Mouse (Mus musculus) Muller cell, postnatal 12 days (primary cell): Measurements from ENCODE around the gene Rraga.

ENCODE experiments used
- DNase-seq: peaks from one replicate; pipeline ENCODE4 v3.0.0-alpha.2; 2015; ENCODE audit errors: inconsistent ontology term

Rraga gene

DNA sequence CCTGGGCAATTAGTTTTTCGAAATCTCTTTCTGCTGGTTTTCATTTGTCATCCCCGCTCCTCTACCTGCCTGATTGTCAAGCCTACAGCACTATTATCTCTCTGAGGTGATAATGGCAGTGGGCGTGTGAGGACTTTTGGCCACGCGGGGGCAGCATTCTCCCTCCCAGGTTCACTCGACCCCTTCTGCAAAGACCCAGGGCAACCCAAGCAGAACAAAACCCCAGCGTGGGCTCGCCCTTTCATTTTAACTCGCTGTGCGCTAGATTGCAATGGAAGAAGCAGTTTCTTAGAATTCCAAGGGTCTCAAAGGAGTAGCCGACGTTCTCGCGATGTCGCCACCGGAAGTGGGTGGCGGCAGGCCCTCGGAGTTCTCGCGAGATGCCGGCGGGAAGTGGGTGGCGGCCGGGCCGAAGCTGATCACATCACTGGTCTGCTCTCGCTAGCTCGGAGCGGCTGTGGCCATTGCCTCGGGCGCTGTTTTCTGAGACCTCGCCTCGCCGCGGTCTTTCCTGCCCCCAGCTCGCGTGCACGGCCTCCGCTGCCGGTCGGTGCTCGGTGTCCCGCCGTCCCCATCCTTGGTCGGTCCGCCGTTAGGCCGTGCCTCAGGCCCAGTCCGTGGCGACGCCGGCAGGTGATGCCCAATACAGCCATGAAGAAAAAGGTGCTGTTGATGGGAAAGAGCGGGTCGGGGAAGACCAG is at the start of gene Rraga:
Gene Rraga, plus strand, starts transcription at position 386 of the 701 bp plus-strand sequence.
- peak; percentile 97 for DNase-seq

DNA sequence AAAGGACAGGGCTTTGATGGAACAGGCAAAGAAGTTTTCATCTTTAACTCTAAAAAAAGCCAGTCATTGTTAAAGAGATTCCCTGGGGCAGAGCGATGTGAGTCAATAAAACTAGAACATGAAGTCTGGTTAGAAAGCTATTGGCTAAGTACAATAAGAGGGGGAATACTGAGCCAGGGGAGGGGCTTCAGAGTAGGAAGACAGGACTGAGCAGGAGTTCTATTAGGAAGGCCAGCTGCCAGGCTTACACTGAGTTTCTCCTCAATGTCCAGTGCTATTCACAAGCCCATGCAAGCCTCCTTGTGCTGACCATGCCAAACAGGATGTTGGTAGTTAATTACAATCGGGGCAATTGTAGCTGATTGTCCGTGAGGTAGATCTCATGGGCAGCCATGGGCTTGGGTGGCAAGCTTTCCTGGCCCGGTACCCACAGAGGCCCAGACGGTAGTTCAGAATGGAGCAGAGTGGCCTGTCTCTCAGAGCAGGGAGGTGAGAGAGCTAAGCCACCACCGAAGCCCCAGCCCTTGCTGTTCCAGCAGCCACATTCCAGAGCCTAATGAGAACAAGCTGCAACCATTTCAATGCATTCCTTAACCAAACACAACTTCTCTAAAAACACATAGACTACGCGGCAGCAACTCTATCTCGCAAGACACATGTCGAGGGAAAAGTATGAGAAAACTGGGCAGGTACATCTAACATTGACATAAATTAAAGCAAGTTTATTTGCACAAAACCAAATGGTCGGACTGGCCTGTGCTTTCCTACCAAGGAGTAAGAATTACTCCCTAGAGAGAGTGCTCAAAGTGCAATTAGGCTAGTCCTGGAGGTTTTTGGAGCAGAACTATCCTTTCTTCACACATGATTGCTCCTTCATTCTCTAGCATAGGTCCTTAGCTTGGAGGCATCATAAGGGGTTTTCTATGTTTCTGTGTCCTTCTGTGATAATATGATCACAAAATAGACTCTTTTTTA is 48.0 kb upstream of the Rraga start:
- DNase-seq, result peak; percentile 89

DNA sequence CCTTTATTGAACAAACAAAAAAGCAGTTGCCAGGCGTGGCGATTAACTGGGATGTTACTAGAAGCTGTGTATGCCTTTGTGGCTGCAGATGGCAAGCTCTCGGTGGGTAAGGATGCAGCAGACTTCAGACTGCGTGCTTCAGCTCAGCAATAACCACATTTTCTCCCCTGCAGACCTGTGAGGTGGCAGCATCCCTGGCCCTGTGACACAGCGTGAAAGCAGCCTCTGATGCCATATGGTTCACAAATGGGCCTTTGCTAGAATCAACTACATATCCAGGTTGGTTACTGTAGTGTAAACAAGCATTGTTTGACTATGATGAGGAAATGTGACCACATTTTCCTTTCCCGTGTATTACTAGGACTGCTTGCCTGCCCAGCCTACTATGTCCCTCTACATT is 46.3 kb upstream of the Rraga start:
- no peak for DNase-seq

DNA sequence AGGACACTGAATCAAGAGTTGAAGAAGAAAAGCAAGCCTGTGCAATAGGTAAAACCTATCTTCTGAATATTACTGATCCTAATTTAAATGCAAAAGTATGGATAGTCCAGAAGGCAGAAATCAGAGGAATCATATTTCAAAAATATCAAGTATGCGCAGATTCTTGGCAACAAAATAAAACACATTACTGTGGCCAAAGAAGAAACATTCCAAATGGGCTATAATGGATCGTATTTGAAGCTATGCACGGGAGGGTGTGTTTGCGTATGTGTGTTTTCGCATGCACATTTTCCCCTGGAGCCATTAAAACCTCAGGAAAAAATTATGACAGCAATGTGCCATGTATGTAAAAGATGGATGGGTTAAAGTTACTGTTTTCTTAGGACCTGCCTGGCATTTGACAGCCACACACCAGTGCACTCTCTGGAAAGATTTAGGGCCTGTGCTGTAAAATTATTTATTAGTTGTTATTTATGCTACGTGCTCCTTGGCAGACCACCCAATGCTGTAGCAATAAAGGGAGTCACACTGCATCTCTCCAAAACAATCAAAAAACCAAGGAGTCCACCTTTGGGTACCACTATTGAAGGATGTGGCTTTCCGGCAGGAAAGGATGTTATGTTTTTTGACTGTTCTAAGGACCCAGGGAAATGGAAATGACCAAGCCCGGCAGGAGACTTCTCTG is 41.9 kb upstream of the Rraga start:
- no peak for DNase-seq

DNA sequence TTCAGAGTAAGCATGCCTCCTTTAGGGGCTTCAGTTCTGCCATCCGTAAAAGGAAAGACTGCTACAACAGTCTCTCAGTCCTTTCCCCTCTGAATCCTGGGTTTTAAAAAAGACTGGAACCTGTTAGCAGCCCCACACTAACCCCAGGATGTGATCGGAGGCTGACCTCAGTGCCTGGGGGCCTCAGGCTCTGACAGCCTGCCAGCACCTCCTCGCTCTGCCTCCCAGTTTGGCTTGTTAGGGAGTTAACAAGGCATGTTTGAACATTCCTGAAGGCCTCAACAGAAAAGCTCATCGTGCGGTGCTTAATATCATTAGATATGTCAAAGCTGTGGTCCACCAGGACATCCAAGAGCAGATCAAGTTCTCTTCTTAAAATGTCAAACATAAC is 41.4 kb upstream of the Rraga start:
- DNase-seq, result peak; percentile 78

DNA sequence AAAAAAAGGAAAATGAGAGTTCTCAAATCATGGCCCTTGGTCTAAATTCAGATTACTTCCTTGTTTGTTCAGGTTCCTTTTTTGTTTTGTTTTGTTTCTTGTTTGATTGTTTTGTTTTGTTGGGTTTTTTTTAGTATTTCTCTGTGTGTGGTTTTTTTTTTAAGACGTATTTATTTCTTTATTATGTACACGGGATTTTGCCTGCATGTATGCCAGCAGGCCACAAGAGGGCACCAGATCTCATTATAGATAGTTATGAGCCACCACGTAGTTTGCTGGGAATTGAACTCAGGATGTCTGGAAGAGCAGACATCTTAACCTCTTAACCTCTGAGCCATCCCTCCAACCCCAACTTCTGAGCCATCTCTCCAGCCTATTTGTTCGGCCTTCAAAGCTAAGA is 37.5 kb upstream of the Rraga start:
- DNase-seq, result no peak

DNA sequence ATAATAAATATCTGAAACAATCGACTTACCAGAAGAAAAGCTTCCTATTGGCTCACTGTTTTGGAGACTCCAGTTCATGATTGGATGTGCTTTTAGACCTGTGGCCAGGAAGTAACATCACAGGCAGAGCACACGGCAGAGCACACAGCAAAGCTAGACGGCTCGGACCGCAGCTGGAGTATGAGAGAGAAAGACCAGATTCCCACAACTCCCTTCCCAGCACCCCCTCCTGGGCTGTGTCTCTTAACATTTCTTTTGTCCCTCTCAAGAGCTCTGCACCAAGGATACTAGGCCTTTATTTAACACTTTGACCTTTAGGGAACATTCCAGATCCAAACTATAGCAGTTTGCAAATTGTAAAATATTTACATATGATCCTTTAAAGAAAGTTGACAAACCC is 36.5 kb upstream of the Rraga start:
- DNase-seq, result no peak

DNA sequence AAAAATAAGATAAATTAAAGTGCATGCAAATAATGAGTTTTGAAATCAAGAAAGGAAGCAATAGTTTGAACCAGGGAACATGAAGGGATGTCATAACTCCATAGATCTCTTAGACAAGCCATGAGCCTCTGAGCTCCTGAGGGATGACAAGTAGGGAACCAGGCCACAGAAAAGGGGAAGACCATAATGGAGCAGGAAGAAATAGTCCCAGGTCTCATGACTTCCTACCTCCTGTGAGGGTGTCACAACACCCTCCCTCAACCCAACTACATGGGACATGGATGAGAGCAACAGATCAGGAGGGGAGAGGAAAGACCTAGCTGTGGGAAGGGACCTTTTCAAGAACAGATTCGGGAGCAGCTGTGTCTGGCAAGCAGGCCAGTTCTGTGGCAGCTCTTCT is 33.9 kb upstream of the Rraga start:
- no peak for DNase-seq

DNA sequence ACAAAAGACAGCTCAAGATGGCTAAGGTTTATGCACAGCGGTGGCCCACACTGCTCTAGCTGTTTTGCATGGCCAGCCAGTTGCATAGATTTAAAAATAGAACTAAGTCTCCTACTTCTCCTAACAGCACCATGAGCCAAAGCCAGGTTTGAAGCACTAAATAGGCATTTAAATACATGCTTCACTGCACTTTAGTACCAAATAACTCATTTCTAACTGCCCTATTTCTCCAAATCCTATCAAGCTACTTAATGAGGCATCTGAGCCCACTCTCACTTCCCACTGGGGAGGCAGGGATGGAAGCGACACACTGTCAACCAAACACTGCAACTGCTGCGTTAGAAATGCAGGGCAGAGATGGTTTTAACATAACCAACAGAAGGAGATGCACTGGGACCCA is 31.5 kb upstream of the Rraga start:
- peak; percentile 31 for DNase-seq

DNA sequence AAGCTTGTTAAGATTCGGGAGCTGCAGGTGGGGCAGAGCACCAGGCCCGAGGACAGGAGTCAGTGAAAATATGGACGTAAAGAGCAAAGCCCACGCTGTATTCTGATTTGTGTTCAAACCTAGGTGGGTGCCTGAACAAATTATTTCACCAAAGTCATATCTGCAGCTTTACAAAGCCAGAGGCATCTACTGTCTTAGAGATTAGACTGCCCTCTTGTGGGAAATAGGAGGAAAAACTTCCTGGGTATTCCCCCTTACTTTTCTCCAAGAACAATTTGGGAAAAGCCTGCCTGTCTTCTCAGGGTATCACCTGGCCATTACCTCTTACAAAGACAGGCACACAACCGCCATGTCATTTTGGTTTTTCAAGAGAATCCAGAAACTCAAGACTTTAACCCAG is 29.9 kb upstream of the Rraga start:
- peak; percentile 40 for DNase-seq

DNA sequence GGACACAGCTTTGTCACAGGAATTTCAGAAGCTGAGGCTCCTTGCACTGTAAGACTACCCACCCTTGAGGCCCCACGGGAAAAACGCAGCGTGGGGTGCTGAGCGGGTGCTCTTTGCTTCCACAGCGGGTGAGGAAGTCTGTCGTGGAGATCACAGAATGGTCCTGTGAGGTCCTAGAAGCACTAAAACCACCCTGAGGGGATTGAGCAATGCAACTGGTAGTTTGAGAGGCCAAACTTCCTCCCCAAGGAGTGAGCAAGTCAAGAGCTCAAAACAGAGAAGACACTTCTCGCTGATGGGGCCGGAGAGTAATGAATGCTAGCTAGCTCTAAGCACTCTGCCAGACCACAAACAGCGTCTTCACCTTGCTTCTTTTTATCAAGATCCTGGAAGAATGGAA is 27.1 kb upstream of the Rraga start:
- DNase-seq, result no peak

DNA sequence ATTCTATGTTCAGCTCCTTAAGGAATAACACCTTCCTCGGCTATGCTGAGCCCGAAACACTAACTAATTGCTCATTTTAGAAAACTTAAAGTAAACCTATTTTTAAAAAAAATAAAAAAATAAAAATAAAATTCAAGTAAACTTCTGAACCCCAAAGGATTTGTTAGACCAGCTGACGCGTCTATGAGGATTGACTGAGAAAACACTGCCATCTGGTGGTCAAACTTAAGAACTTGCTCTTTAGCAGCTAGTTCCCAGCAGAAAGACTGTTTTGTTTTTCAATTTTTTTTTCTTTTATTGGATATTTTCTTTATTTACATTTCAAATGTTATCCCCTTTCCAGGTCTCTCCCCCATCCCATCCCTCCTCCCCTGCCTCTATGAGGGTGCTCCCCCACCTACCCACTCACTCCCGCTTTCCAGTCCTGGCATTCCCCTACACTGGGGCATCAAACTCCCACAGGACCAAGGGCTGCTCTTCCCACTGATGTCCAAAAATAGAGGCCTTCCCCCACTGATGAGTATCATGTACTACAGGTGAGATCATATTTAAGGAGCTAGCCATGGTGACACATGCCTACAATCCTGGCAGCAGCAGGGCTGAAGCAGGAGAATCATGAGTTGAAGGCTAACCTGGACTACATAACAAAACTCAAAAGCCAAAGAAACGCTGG is 20.3 kb upstream of the Rraga start:
- DNase-seq, result peak; percentile 43

DNA sequence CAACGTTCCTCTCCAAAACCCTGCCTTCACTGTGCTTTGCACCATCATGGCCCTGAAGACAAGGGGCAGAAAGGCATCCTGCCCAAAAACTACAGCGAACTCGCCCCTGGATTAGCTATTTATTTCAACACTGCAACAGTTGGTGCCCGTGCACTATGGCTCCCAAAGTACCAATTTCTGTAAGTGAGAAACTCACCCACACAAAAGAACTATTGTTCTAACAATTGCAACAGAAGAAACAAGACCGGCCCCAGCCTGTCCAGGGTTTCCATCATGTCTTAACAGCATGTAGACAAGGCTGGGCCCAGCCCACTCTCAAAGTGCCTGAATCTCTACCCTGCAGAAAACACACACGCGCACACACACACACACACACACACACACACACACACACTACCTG is 18.1 kb upstream of the Rraga start:
- no peak for DNase-seq

DNA sequence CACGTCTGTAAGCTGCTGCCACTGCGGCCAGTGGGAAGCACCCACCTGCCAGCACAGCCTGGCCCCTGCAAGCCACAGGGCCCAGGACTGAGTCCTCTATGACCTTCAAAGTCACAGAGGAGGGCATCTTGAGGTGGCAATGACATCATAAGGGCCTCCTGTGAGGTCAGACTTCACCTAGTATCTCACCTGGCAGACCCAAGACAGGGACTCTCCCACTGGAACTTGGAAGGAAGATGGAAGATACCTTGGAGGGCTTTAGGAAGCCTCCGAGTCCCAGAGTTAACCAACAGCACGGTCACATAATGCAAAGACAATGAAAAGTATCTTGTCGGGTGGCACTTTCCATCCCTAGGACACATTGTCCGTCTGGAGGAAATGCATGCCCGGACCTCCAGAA is 17.2 kb upstream of the Rraga start, which contains the start of gene Saxo1:
Gene Saxo1, minus strand, starts transcription at position 101 of the 400 bp plus-strand sequence.
- DNase-seq, result no peak

DNA sequence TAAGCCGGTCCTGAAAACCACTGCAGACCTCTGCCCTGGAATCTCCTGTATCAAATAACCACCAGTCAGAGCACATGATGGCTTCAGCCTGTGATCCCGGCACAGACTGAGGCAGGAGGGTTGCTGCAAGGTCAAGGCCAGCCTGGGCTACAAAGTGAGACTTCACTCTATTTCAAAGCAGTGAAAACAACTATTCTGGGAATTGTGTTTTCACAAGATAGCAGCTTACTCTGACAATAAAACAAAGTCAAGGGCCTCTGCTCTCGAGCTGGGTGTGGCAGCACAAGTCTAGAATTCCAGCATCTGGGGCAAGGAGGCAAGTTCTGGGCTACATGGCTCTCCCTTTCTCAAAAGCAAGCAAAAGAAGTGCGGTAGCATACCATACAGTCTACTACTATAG is 16.5 kb upstream of the Rraga start:
- DNase-seq, result no peak

DNA sequence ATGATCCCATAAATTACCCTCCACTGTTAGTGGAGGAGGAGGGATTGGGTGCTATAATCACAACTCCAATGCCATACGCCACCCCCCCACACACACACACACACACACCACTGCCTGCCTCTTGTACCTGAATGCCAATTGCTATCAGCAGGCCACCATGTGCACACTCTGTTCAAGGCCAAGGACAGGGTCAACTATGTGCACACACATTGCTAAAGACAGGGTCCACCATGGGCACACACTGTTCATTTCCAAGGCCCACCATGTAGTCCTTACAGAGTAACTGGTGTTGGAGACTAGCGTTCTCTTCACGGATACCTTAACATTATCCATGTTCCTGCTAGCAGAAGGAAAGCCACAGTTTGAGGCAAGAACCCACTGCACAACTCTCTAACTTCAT is 14.4 kb upstream of the Rraga start:
- no peak for DNase-seq

DNA sequence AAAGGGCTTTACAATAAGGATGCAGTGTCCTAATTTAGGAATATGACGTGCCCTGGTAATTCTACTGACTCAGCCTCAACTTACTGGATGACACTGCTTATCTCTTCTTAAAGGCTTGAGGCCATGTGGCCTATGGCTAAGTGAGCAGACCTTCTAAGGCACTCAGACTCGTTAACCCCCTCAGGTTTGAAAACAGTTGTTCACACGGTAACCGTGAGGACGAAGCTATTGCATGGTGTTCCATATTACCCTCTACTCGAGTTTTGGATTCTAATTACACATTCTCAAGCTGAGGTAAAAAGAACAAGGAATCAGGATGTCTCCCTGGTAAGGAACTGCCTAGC is 557 bp upstream of the Rraga start:
- no peak for DNase-seq

DNA sequence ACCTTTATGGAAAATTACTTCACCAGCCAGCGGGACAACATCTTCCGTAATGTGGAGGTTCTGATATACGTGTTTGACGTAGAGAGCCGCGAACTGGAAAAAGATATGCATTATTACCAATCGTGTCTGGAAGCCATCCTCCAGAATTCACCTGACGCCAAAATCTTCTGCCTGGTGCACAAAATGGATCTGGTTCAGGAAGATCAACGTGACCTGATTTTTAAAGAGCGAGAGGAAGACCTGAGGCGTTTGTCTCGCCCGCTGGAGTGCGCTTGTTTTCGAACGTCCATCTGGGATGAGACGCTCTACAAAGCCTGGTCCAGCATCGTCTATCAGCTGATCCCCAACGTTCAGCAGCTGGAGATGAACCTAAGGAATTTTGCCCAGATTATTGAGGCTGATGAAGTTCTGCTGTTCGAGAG is 663 bp downstream of the Rraga start:
- peak; percentile 49 for DNase-seq

DNA sequence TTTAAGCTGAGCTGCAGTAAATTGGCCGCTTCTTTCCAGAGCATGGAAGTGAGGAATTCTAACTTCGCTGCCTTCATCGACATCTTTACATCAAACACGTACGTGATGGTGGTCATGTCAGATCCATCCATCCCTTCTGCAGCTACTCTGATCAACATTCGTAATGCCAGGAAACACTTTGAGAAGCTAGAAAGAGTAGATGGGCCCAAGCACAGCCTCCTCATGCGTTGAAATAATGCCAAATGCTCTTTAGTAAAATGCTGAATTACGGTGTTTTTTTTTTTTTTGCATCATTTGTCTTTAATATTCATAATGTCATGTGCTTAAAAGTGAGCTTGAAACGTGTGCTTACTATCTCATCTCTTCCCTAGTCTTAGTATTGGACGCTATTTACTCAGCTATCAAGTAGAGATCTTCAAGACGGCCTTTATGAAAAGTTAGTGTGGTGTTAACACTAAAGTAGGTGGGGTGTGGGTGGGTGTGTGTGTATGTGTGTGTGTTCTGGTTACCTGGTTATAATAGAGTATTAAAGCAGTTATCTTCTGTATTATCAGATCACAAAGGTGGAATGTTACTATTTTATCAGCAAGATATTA is 1.3 kb downstream of the Rraga start:
- no peak for DNase-seq

DNA sequence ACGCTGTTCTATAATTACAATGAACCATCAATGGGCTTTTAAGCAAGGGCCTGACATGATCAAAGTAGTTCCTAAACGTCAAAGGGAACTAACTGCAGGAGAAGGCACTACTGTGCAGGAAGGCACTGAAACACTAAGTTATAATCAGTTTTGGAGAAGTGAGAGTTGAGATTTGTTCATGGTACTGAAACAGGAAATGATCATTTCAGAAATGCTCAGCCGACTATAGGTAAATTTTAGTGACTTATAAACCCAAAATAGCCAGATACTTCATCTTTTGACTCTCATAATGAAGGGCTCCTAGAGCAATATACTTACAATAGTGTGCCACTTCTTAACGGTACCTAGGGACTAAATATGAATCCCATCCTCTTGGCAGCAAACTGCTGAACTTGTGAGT is 4.6 kb downstream of the Rraga start:
- no peak for DNase-seq

DNA sequence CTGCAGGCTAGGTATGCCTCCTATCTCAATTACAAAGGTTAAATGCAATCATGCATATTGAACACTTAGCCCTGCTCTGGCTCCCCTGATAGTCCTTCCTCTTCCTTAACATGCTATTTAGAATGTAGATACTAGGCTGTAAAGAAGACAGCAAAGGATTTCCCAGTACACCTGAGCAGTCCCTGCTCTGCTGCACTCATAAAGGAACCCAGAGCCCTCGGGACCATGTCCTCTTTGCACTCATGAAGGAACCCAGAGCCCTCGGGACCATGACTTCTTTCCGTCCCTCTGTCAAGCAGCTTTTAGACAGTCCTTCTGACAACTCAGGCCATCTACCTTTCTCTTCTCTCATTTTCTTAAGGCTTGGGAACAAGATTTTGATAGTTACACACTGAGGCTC is 5.1 kb downstream of the Rraga start:
- no peak for DNase-seq

DNA sequence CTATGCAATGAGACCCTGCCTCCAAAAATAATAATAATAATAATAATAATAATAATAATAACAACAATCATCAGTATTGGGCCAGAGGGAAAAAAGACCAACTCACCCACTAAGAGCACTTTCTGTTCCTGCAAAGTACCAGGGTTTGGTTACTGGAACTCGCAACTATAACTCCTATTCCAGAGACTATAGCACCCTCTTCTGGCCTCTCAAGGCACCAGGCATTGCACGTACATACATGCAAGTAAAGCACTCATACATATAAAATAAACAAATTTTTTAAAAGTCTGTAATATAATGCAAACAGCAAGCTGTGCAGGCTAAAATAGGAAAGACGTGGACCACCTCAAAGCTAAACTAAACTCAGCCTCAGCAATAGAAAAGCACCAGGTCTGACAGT is 12.8 kb downstream of the Rraga start:
- no peak for DNase-seq
